Mouse (Mus musculus): ENCODE measurements around the gene 4931409K22Rik.
A peak's percentile ranks its signal among the peaks of the same experiment; 100 is the strongest.
"Not testable (repeated sequence)": the region's sequence is repeated elsewhere in the genome, so short reads cannot be mapped to it uniquely, and the experiment has no call there.

The 4931409K22Rik gene

GRCm38 (mm10) chr5:24592471-24593160 lies 36.0 kb upstream of the 4931409K22Rik start:
- no peak for DNase-seq

GRCm38 (mm10) chr5:24591796-24592470 lies 35.3 kb upstream of the 4931409K22Rik start:
- DNase-seq: no peak

GRCm38 (mm10) chr5:24591268-24591721 lies 34.7 kb upstream of the 4931409K22Rik start:
- no peak for DNase-seq

GRCm38 (mm10) chr5:24589511-24590500 lies 33.2 kb upstream of the 4931409K22Rik start:
- DNase-seq: no peak

- no peak for DNase-seq
Measured at GRCm38 (mm10) chr5:24587200-24587577, 30.6 kb upstream of the 4931409K22Rik start.

GRCm38 (mm10) chr5:24586547-24587199 lies 30.1 kb upstream of the 4931409K22Rik start, which contains the start of gene Chpf2:
Gene Chpf2, plus strand, starts transcription at chr5:24586741.
- DNase-seq: peak; percentile 62

GRCm38 (mm10) chr5:24586106-24586505 lies 29.5 kb upstream of the 4931409K22Rik start:
- DNase-seq: no peak

GRCm38 (mm10) chr5:24578109-24578963 lies 21.7 kb upstream of the 4931409K22Rik start:
- DNase-seq: no peak

- DNase-seq: peak; percentile 99
Measured at GRCm38 (mm10) chr5:24577183-24577929, 20.7 kb upstream of the 4931409K22Rik start, which contains the start of gene Abcf2. Gene Abcf2, minus strand, starts transcription at chr5:24577467.

- DNase-seq: no peak
Measured at GRCm38 (mm10) chr5:24576801-24577182, 20.2 kb upstream of the 4931409K22Rik start.

GRCm38 (mm10) chr5:24575948-24576347 lies 19.3 kb upstream of the 4931409K22Rik start:
- no peak for DNase-seq

GRCm38 (mm10) chr5:24555335-24555734 lies 1.3 kb downstream of the 4931409K22Rik start:
- DNase-seq: not testable (repeated sequence)

- no peak for DNase-seq
Measured at GRCm38 (mm10) chr5:24553621-24554244, 2.9 kb downstream of the 4931409K22Rik start.

GRCm38 (mm10) chr5:24551317-24551688 lies 5.3 kb downstream of the 4931409K22Rik start:
- DNase-seq: no peak

- DNase-seq: no peak
Measured at GRCm38 (mm10) chr5:24550598-24551316, 5.9 kb downstream of the 4931409K22Rik start.

GRCm38 (mm10) chr5:24542643-24543042 lies 14.0 kb downstream of the 4931409K22Rik start:
- no peak for DNase-seq

GRCm38 (mm10) chr5:24541144-24541569 lies 15.5 kb downstream of the 4931409K22Rik start:
- DNase-seq: no peak

GRCm38 (mm10) chr5:24540387-24541143 lies 16.0 kb downstream of the 4931409K22Rik start, which contains the start of gene Asb10:
Gene Asb10, minus strand, starts transcription at chr5:24540978.
- no peak for DNase-seq
